Mouse (Mus musculus): ENCODE data around the gene Pde11a. TPM values are rescaled to one million over a fixed set of nuclear protein-coding genes. Genes with fewer than 3 reads are reported as not detected.
A peak's percentile ranks its signal among the peaks of the same experiment; 100 is the strongest.

Gene Pde11a
- polyA plus RNA-seq, 1 experiment from 2014 or later, result 0.28 TPM

- peak; percentile 74 for TF ChIP-seq CTCF (IDR thresholded peaks at IDR 0.05; ENCODE audit: low read depth)
- H3K36me3 ChIP-seq (ENCODE audit: insufficient read depth), result no peaks in the 10 kb centered on the region
- DNase-seq (peak; percentile 94), ATAC-seq (ENCODE audit: insufficient read depth) (peak; percentile 94)
- H3K4me3 ChIP-seq (ENCODE audit: low read depth, low read length), result peak overlapping the region; percentile 33
- H3K9me3 ChIP-seq (ENCODE audit: low read depth, low read length), result no peaks in the 10 kb centered on the region
- no peaks in the 10 kb centered on the region for H3K27me3 ChIP-seq (ENCODE audit: insufficient read depth, low read length)
- peak overlapping the region; percentile 56 for H3K4me2 ChIP-seq
- H3K4me1 ChIP-seq (ENCODE audit: insufficient read depth), result 0 out of 2 replicates have a peak, but pooled peaks cover 7% of the 10 kb centered on the region
- H3K9ac ChIP-seq, result peak overlapping the region; percentile 38
- WGBS, result 2% methylated on average over 19 of the region's 19 CpGs
- H3K27ac ChIP-seq (ENCODE audit: low read depth), result peak overlapping the region; percentile 79
Measured at GRCm38 (mm10) chr2:76070432-76071306, 267.9 kb downstream of the Pde11a start.

- Histone ChIP-seq H3K9ac (no peak overlapping the region), H3K27ac (ENCODE audit: low read depth) (peak overlapping the region; percentile 10; the same call in 1 of the 2 replicates), H3K36me3 (ENCODE audit: insufficient read depth) (no peaks in the 10 kb centered on the region), H3K4me3 (ENCODE audit: low read depth, low read length) (no peak overlapping the region), H3K4me2 (peak overlapping the region; percentile 56), H3K27me3 (ENCODE audit: insufficient read depth, low read length) (no peaks in the 10 kb centered on the region), H3K4me1 (ENCODE audit: insufficient read depth) (0 out of 2 replicates have a peak, but pooled peaks cover 7% of the 10 kb centered on the region), H3K9me3 (ENCODE audit: low read depth, low read length) (no peaks in the 10 kb centered on the region)
- DNase-seq (no peak), ATAC-seq (ENCODE audit: insufficient read depth) (no peak)
- TF ChIP-seq CTCF (IDR thresholded peaks at IDR 0.05; ENCODE audit: low read depth), result no peak
- WGBS, result 30% methylated on average over 13 of the region's 13 CpGs
Measured at GRCm38 (mm10) chr2:76069238-76069637, 269.3 kb downstream of the Pde11a start.

- no peak overlapping the region for H3K27ac ChIP-seq (ENCODE audit: low read depth)
- 62% methylated on average over 10 of the region's 10 CpGs for WGBS
- H3K4me2 ChIP-seq, result no peak overlapping the region
Measured at GRCm38 (mm10) chr2:76068155-76068554, 270.4 kb downstream of the Pde11a start.

GRCm38 (mm10) chr2:76067144-76067543 lies 271.4 kb downstream of the Pde11a start:
- H3K9me3 ChIP-seq (ENCODE audit: low read depth, low read length), result no peaks in the 10 kb centered on the region
- ATAC-seq (ENCODE audit: insufficient read depth) (no peak), DNase-seq (peak; percentile 48)
- H3K4me1 ChIP-seq (ENCODE audit: insufficient read depth), result 0 out of 2 replicates have a peak, but pooled peaks cover 7% of the 10 kb centered on the region
- no peaks in the 10 kb centered on the region for H3K27me3 ChIP-seq (ENCODE audit: insufficient read depth, low read length)
- H3K4me2 ChIP-seq, result no peak overlapping the region
- H3K4me3 ChIP-seq (ENCODE audit: low read depth, low read length), result no peak overlapping the region
- H3K9ac ChIP-seq, result no peak overlapping the region
- WGBS, result 57% methylated on average over 4 of the region's 4 CpGs
- no peaks in the 10 kb centered on the region for H3K36me3 ChIP-seq (ENCODE audit: insufficient read depth)
- no peak overlapping the region for H3K27ac ChIP-seq (ENCODE audit: low read depth)
- TF ChIP-seq CTCF (IDR thresholded peaks at IDR 0.05; ENCODE audit: low read depth), result peak; percentile 58

More at GRCm38 (mm10) chr2:76068155-76068554, 270.4 kb downstream of the Pde11a start:
- no peak overlapping the region for H3K9ac ChIP-seq
- ATAC-seq (ENCODE audit: insufficient read depth) (no peak), DNase-seq (no peak)
- H3K27me3 ChIP-seq (ENCODE audit: insufficient read depth, low read length), result no peaks in the 10 kb centered on the region
- no peak overlapping the region for H3K4me3 ChIP-seq (ENCODE audit: low read depth, low read length)
- TF ChIP-seq CTCF (IDR thresholded peaks at IDR 0.05; ENCODE audit: low read depth), result no peak
- H3K4me1 ChIP-seq (ENCODE audit: insufficient read depth), result 0 out of 2 replicates have a peak, but pooled peaks cover 7% of the 10 kb centered on the region
- H3K9me3 ChIP-seq (ENCODE audit: low read depth, low read length), result no peaks in the 10 kb centered on the region
- H3K36me3 ChIP-seq (ENCODE audit: insufficient read depth), result no peaks in the 10 kb centered on the region

- H3K9me3 ChIP-seq (ENCODE audit: low read depth, low read length), result no peaks in the 10 kb centered on the region
- H3K4me2 ChIP-seq, result peak overlapping the region; percentile 5; the same call in 1 of the 2 replicates
- no peaks in the 10 kb centered on the region for H3K36me3 ChIP-seq (ENCODE audit: insufficient read depth)
- no peak overlapping the region for H3K4me3 ChIP-seq (ENCODE audit: low read depth, low read length)
- H3K27ac ChIP-seq (ENCODE audit: low read depth), result no peak overlapping the region
- H3K4me1 ChIP-seq (ENCODE audit: insufficient read depth), result 0 out of 2 replicates have a peak, but pooled peaks cover 7% of the 10 kb centered on the region
- DNase-seq, result peak; percentile 39
- H3K27me3 ChIP-seq (ENCODE audit: insufficient read depth, low read length), result no peaks in the 10 kb centered on the region
- WGBS, result 25% methylated on average over 7 of the region's 7 CpGs
- H3K9ac ChIP-seq, result no peak overlapping the region
- no peak for TF ChIP-seq CTCF (IDR thresholded peaks at IDR 0.05; ENCODE audit: low read depth)
- no peak for ATAC-seq (ENCODE audit: insufficient read depth)
Measured at GRCm38 (mm10) chr2:76065292-76065691, 273.3 kb downstream of the Pde11a start.

- Histone ChIP-seq H3K9ac (no peak overlapping the region), H3K27ac (ENCODE audit: low read depth) (no peak overlapping the region), H3K9me3 (ENCODE audit: low read depth, low read length) (no peaks in the 10 kb centered on the region), H3K36me3 (ENCODE audit: insufficient read depth) (no peaks in the 10 kb centered on the region), H3K4me3 (ENCODE audit: low read depth, low read length) (no peak overlapping the region), H3K4me2 (no peak overlapping the region), H3K4me1 (ENCODE audit: insufficient read depth) (peaks cover 6% of the 10 kb centered on the region; the same call in 1 of the 2 replicates), H3K27me3 (ENCODE audit: insufficient read depth, low read length) (no peaks in the 10 kb centered on the region)
- peak; percentile 79 for DNase-seq
- 0 out of 2 replicates have a peak, but pooled peaks have one; percentile 39 for ATAC-seq (ENCODE audit: insufficient read depth)
- peak; percentile 56 for TF ChIP-seq CTCF (IDR thresholded peaks at IDR 0.05; ENCODE audit: low read depth)
- 69% methylated on average over 5 of the region's 5 CpGs for WGBS
Measured at GRCm38 (mm10) chr2:76064078-76064477, 274.5 kb downstream of the Pde11a start.

- Histone ChIP-seq H3K27ac (ENCODE audit: low read depth) (no peak overlapping the region), H3K36me3 (ENCODE audit: insufficient read depth) (no peaks in the 10 kb centered on the region), H3K27me3 (ENCODE audit: insufficient read depth, low read length) (no peaks in the 10 kb centered on the region), H3K4me3 (ENCODE audit: low read depth, low read length) (no peak overlapping the region), H3K4me2 (no peak overlapping the region), H3K4me1 (ENCODE audit: insufficient read depth) (peaks cover 2% of the 10 kb centered on the region; the same call in 1 of the 2 replicates), H3K9me3 (ENCODE audit: low read depth, low read length) (no peaks in the 10 kb centered on the region), H3K9ac (no peak overlapping the region)
- 71% methylated on average over 3 of the region's 3 CpGs for WGBS
- DNase-seq (no peak), ATAC-seq (ENCODE audit: insufficient read depth) (0 out of 2 replicates have a peak, but pooled peaks have one; percentile 9)
- TF ChIP-seq CTCF (IDR thresholded peaks at IDR 0.05; ENCODE audit: low read depth), result no peak
Measured at GRCm38 (mm10) chr2:76060207-76060606, 278.4 kb downstream of the Pde11a start.
